Mouse (Mus musculus) forebrain, embryonic 10.5 days (tissue): ENCODE measurements around the gene 1810055G02Rik. TPM values are rescaled to one million over a fixed set of nuclear protein-coding genes. Genes with fewer than 3 reads are reported as not detected.

Experiments
- DNase-seq: peaks from one replicate; pipeline ENCODE4 v3.0.0-alpha.2; 2017; ENCODE audit warnings: low spot score; ENCODE audit errors: extremely low spot score
- H3K27ac ChIP-seq: fragments of 300-500 bp; sonication (generic); 2 replicates; pipeline ENCODE4 v1.5.1; 2016; ENCODE audit warnings: mild to moderate bottlenecking
- H3K27me3 ChIP-seq: fragments of 300-500 bp; sonication (generic); 2 replicates; pipeline ENCODE4 v1.6.1; 2016; ENCODE audit warnings: mild to moderate bottlenecking; ENCODE audit not compliant: poor library complexity, severe bottlenecking
- H3K36me3 ChIP-seq: fragments of 300-500 bp; sonication (generic); replicated peaks from 2 replicates; pipeline ENCODE4 v1.6.1; 2016; ENCODE audit warnings: mild to moderate bottlenecking, moderate library complexity
- H3K4me1 ChIP-seq: fragments of 300-500 bp; sonication (generic); 2 replicates; pipeline ENCODE4 v1.6.1; 2016
- H3K4me3 ChIP-seq: fragments of 300-500 bp; sonication (generic); 2 replicates; pipeline ENCODE4 v1.5.1; 2016; ENCODE audit warnings: mild to moderate bottlenecking, moderate library complexity
- H3K9me3 ChIP-seq: fragments of 300-500 bp; sonication (generic); 2 replicates; pipeline ENCODE4 v1.6.1; 2016; ENCODE audit warnings: mild to moderate bottlenecking, moderate library complexity
- WGBS: fragments of 180-500 bp; shearing (Covaris S2); methylation state at CpG from one replicate; pipeline ENCODE4 v1.1.7; 2016; 5-methylcytosine and 5-hydroxymethylcytosine counted together
- polyA plus RNA-seq: library from polyadenylated mRNA; unstranded; fragments of >200 nt; fragmentation: Nextera tagmentation; extraction: Ambion mirVana; gene quantifications from 2 replicates; pipeline ENCODE4 v1.2.1, GENCODE M21; 2016

The 1810055G02Rik gene
- 44.9 and 47.7 TPM in 2 replicates for polyA plus RNA-seq

DNA sequence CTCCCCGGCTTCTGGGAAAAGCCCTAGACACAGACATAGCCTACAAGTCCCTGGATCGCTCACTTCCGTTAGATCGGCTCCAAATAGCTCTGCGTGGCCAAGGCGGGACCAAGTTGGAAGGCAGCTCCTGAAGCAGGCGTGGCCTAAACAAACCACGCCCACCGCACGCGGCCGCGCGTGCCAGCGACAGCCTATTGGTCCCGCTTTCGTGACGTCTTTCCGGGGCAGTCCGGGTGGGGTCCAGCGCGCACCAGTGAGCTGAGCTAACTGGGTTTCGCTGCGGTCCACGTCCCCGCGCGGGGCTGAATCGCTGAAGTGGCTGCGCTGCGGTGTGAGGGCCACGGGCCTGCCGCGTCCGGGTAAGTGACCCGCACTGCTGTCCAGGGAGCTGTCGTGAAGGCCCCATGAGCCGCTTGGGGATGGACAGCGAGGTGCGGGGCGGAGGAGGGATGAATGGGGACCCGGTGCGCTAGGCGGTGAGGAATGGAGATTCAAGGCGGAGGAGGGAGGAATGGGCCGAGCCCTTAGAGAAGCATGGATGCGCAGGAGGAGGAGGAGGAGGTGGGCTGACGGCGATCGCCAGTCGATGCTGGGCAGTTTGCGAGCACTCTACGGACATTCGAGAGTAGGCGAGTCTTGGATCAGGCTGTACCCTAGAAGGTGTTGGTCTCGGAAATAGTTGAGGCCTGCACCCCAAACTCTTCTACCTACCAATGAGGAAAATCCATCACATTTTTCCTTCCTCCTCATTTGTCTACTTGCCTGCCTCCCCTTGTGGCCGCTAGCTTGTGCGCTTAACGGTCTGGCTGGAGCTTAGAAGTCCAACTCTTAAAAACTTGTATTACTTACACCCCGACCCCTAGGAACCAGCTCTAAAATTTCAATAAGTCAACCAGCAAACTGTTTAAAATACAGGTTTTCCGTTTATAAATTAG is at the start of gene 1810055G02Rik:
Gene 1810055G02Rik (plus strand): TSS at position 216 of the 935 bp plus-strand sequence.
- Histone ChIP-seq H3K9me3 (no peaks in the 10 kb centered on the region), H3K4me1 (peaks cover 19% of the 10 kb centered on the region), H3K36me3 (peaks cover 21% of the 10 kb centered on the region), H3K27ac (peak within 1 kb of the TSS; percentile 93), H3K27me3 (no peaks in the 10 kb centered on the region), H3K4me3 (peak within 1 kb of the TSS; percentile 88)
- 1% methylated on average over 61 of the region's 61 CpGs for WGBS
- DNase-seq = peak; percentile 98

DNA sequence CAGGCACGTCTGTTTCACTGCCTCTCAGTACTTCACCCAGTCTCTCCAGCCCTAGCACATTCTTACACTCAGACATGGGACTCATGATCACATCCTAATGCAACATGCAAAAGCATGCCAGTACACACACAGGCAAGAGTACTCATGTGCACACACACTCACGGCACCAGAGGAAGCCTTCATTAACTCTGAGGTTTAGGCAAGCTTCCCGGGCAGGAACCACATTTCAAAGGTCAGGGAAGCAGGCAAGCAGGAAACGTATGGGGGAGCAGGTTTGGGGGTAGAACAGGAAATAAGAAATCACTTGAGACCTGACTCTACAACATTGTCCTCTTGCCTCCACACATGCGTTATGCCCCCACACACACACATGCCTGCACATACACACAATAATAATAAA is 42.6 kb upstream of the 1810055G02Rik start:
- no peaks in the 10 kb centered on the region for H3K9me3 ChIP-seq
- no peaks in the 10 kb centered on the region for H3K36me3 ChIP-seq
- DNase-seq = no peak
- H3K27me3 ChIP-seq = no peaks in the 10 kb centered on the region
- H3K27ac ChIP-seq = no peak overlapping the region
- WGBS = 70% methylated on average over 5 of the region's 5 CpGs
- H3K4me1 ChIP-seq = peaks cover 43% of the 10 kb centered on the region
- H3K4me3 ChIP-seq = no peak overlapping the region

DNA sequence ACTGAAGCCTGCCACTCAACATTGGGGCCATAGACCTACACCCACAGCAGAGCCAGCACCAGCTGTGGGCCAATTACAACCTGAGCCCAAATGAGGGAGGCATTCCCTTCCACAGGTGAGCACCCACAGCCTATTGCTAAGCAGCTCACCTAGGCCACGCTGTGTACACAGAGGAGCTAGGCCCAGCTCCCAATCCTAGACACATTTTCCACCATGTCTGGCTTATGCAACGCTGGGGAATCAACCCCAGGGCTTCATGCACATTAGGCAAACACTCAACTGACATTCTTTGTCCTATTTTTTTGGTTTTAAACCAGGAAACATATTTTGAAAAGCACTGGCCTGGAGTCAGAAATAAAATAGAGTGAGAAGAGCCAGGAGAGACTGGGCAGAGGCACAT is 41.5 kb upstream of the 1810055G02Rik start:
- Histone ChIP-seq H3K4me1 (peaks cover 44% of the 10 kb centered on the region), H3K36me3 (peaks cover 5% of the 10 kb centered on the region), H3K27ac (no peak overlapping the region), H3K9me3 (no peaks in the 10 kb centered on the region; the same call in 1 of the 2 replicates), H3K4me3 (no peak overlapping the region), H3K27me3 (no peaks in the 10 kb centered on the region)
- 88% methylated on average over 2 of the region's 2 CpGs for WGBS
- DNase-seq = no peak

GRCm38 (mm10) chr19:3667155-3667895 is 40.8 kb upstream of the 1810055G02Rik start:
- 87% methylated on average over 6 of the region's 6 CpGs for WGBS
- DNase-seq = no peak
- Histone ChIP-seq H3K36me3 (peaks cover 12% of the 10 kb centered on the region), H3K27ac (no peak overlapping the region), H3K4me3 (no peak overlapping the region), H3K9me3 (peaks cover 6% of the 10 kb centered on the region; the same call in 1 of the 2 replicates), H3K4me1 (peaks cover 44% of the 10 kb centered on the region), H3K27me3 (no peaks in the 10 kb centered on the region)

- no peak overlapping the region for H3K27ac ChIP-seq
- peaks cover 44% of the 10 kb centered on the region for H3K4me1 ChIP-seq
- H3K36me3 ChIP-seq = peaks cover 18% of the 10 kb centered on the region
- DNase-seq = no peak
- H3K9me3 ChIP-seq = peaks cover 11% of the 10 kb centered on the region
- no peak overlapping the region for H3K4me3 ChIP-seq
- no peaks in the 10 kb centered on the region for H3K27me3 ChIP-seq
- WGBS = 83% methylated on average over 11 of the region's 11 CpGs
These were observed 40.1 kb upstream of the 1810055G02Rik start for GRCm38 (mm10) chr19:3667979-3668378.

GRCm38 (mm10) chr19:3668551-3668950 is 39.5 kb upstream of the 1810055G02Rik start:
- 87% methylated on average over 10 of the region's 10 CpGs for WGBS
- H3K4me3 ChIP-seq = no peak overlapping the region
- peaks cover 44% of the 10 kb centered on the region for H3K4me1 ChIP-seq
- peak overlapping the region; percentile 66 for H3K27ac ChIP-seq
- H3K27me3 ChIP-seq = no peaks in the 10 kb centered on the region
- DNase-seq = no peak
- peaks cover 17% of the 10 kb centered on the region for H3K9me3 ChIP-seq
- peaks cover 24% of the 10 kb centered on the region for H3K36me3 ChIP-seq

- Histone ChIP-seq H3K4me1 (peaks cover 44% of the 10 kb centered on the region), H3K36me3 (peaks cover 30% of the 10 kb centered on the region), H3K27ac (peak overlapping the region; percentile 66), H3K4me3 (no peak overlapping the region), H3K9me3 (peaks cover 23% of the 10 kb centered on the region), H3K27me3 (no peaks in the 10 kb centered on the region)
- 53% methylated on average over 13 of the region's 13 CpGs for WGBS
- DNase-seq = no peak
These were observed 39.0 kb upstream of the 1810055G02Rik start for GRCm38 (mm10) chr19:3669100-3669499.

- Histone ChIP-seq H3K4me1 (peaks cover 22% of the 10 kb centered on the region), H3K27me3 (no peaks in the 10 kb centered on the region), H3K36me3 (peaks cover 43% of the 10 kb centered on the region), H3K4me3 (no peak overlapping the region), H3K9me3 (peaks cover 30% of the 10 kb centered on the region), H3K27ac (no peak overlapping the region)
- 93% methylated on average over 2 of the region's 2 CpGs for WGBS
- no peak for DNase-seq
These were observed 34.9 kb upstream of the 1810055G02Rik start for GRCm38 (mm10) chr19:3673149-3673548.

GRCm38 (mm10) chr19:3674122-3674855 is 33.8 kb upstream of the 1810055G02Rik start:
- Histone ChIP-seq H3K27me3 (no peaks in the 10 kb centered on the region), H3K4me1 (peaks cover 11% of the 10 kb centered on the region), H3K4me3 (no peak overlapping the region), H3K27ac (no peak overlapping the region), H3K36me3 (peaks cover 43% of the 10 kb centered on the region), H3K9me3 (peaks cover 30% of the 10 kb centered on the region)
- no peak for DNase-seq
- WGBS = 91% methylated on average over 8 of the region's 8 CpGs

- no peak overlapping the region for H3K27ac ChIP-seq
- H3K9me3 ChIP-seq = peaks cover 5% of the 10 kb centered on the region; the same call in 1 of the 2 replicates
- WGBS = 91% methylated on average over 7 of the region's 7 CpGs
- H3K4me1 ChIP-seq = peaks cover 35% of the 10 kb centered on the region
- no peak for DNase-seq
- no peaks in the 10 kb centered on the region for H3K27me3 ChIP-seq
- no peak overlapping the region for H3K4me3 ChIP-seq
- peaks cover 9% of the 10 kb centered on the region; the same call in 1 of the 2 replicates for H3K36me3 ChIP-seq
These were observed 27.4 kb upstream of the 1810055G02Rik start for GRCm38 (mm10) chr19:3680732-3681131.

DNA sequence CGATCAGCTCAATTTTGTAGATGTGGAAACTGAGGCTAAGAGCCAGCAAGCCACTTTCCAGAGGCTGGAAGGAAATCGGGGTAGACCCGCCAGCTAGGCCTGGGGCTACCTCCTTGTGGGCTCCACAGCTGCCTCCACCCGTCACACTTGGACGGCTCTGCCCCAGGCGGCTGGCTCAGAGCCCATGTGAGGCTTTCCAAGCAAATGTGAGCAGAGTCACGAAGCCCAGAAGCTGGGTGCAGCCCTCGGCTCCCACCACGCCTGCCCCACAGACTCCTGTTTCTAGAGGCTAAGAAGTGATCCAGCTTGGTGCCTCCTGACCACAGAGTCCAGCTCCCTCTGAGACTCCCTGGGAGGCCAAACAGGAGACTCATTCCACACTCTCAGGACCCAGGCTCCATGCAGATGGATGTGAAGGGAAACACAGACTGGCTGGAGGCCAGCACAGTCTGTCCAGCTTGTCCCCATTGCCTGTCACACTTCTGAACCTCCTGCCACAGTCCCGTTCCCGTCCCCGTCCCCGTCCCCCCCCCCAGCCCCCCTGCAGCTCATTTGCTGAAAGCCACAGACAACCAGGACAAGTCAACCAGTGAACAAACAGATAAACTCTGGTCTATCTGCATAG is 26.7 kb upstream of the 1810055G02Rik start:
- peaks cover 38% of the 10 kb centered on the region for H3K4me1 ChIP-seq
- WGBS = 65% methylated on average over 13 of the region's 13 CpGs
- H3K27ac ChIP-seq = peak overlapping the region; percentile 35; the same call in 1 of the 2 replicates
- DNase-seq = no peak
- H3K36me3 ChIP-seq = peaks cover 7% of the 10 kb centered on the region; the same call in 1 of the 2 replicates
- peaks cover under 1% of the 10 kb centered on the region; the same call in 1 of the 2 replicates for H3K27me3 ChIP-seq
- H3K4me3 ChIP-seq = no peak overlapping the region
- H3K9me3 ChIP-seq = peaks cover 5% of the 10 kb centered on the region; the same call in 1 of the 2 replicates

DNA sequence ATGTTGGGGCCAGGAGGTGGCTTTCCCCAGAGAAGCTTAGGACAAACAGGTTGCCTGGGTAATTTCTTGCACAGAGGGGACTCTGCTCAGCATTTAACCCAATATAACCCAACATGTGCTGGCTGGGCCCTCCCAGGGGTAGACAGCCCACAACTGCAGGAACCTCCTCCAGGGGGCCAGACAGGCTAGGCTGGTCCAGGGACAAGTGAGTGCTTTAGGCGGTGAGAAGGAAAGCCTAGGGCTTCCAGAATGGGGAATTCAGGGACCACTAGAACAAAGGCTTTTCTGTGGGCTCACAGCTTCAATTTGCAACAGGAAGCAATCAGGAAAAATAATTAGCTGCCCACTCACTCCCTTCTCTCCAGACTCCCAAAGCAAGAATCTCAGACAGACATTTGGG is 23.7 kb upstream of the 1810055G02Rik start:
- Histone ChIP-seq H3K36me3 (no peaks in the 10 kb centered on the region), H3K27ac (peak overlapping the region; percentile 95), H3K4me3 (peak overlapping the region; percentile 93), H3K9me3 (no peaks in the 10 kb centered on the region), H3K27me3 (peaks cover 16% of the 10 kb centered on the region), H3K4me1 (peaks cover 55% of the 10 kb centered on the region)
- WGBS = 7% methylated on average over 1 of the region's 1 CpGs
- no peak for DNase-seq
